Mouse (Mus musculus): ENCODE measurements around the gene Fer1l4.

Gene Fer1l4

GRCm38 (mm10) chr2:156052816-156053215 lies at the start of gene Fer1l4:
Gene Fer1l4 (minus strand): TSS chr2:156052947.
- DNase-seq (ENCODE audit: low read depth, low spot score): no peak

GRCm38 (mm10) chr2:156091926-156092325 lies 39.2 kb upstream of the Fer1l4 start:
- no peak for DNase-seq (ENCODE audit: low read depth, low spot score)

- DNase-seq (ENCODE audit: low read depth, low spot score): no peak
Observed at GRCm38 (mm10) chr2:156089799-156090198, 37.1 kb upstream of the Fer1l4 start.

- DNase-seq (ENCODE audit: low read depth, low spot score): no peak
Observed at GRCm38 (mm10) chr2:156087391-156088110, 34.8 kb upstream of the Fer1l4 start.

- DNase-seq (ENCODE audit: low read depth, low spot score): no peak
Observed at GRCm38 (mm10) chr2:156084541-156084940, 31.8 kb upstream of the Fer1l4 start.

- no peak for DNase-seq (ENCODE audit: low read depth, low spot score)
Observed at GRCm38 (mm10) chr2:156080391-156080790, 27.6 kb upstream of the Fer1l4 start.

- DNase-seq (ENCODE audit: low read depth, low spot score): no peak
Observed at GRCm38 (mm10) chr2:156079674-156080073, 26.9 kb upstream of the Fer1l4 start.

GRCm38 (mm10) chr2:156079183-156079560 lies 26.4 kb upstream of the Fer1l4 start:
- DNase-seq (ENCODE audit: low read depth, low spot score): no peak

- DNase-seq (ENCODE audit: low read depth, low spot score): no peak
Observed at GRCm38 (mm10) chr2:156078421-156079182, 25.9 kb upstream of the Fer1l4 start.

- no peak for DNase-seq (ENCODE audit: low read depth, low spot score)
Observed at GRCm38 (mm10) chr2:156077461-156077860, 24.7 kb upstream of the Fer1l4 start.

- no peak for DNase-seq (ENCODE audit: low read depth, low spot score)
Observed at GRCm38 (mm10) chr2:156073725-156074124, 21.0 kb upstream of the Fer1l4 start.

- no peak for DNase-seq (ENCODE audit: low read depth, low spot score)
Observed at GRCm38 (mm10) chr2:156071236-156071635, 18.5 kb upstream of the Fer1l4 start.

GRCm38 (mm10) chr2:156067916-156068315 lies 15.2 kb upstream of the Fer1l4 start:
- no peak for DNase-seq (ENCODE audit: low read depth, low spot score)

GRCm38 (mm10) chr2:156066126-156066525 lies 13.4 kb upstream of the Fer1l4 start:
- DNase-seq (ENCODE audit: low read depth, low spot score): no peak

- DNase-seq (ENCODE audit: low read depth, low spot score): peak; percentile 56
Observed at GRCm38 (mm10) chr2:156065099-156066041, 12.6 kb upstream of the Fer1l4 start, which contains the start of gene Spag4. Gene Spag4 (plus strand): TSS chr2:156065175.

- no peak for DNase-seq (ENCODE audit: low read depth, low spot score)
Observed at GRCm38 (mm10) chr2:156047929-156048328, 4.8 kb downstream of the Fer1l4 start.

GRCm38 (mm10) chr2:156042903-156043302 lies 9.8 kb downstream of the Fer1l4 start:
- DNase-seq (ENCODE audit: low read depth, low spot score): no peak

GRCm38 (mm10) chr2:156039390-156039789 lies 13.4 kb downstream of the Fer1l4 start:
- DNase-seq (ENCODE audit: low read depth, low spot score): no peak

- no peak for DNase-seq (ENCODE audit: low read depth, low spot score)
Observed at GRCm38 (mm10) chr2:156025482-156025881, 27.3 kb downstream of the Fer1l4 start.

- DNase-seq (ENCODE audit: low read depth, low spot score): no peak
Observed at GRCm38 (mm10) chr2:156021765-156022164, 31.0 kb downstream of the Fer1l4 start.

- no peak for DNase-seq (ENCODE audit: low read depth, low spot score)
Observed at GRCm38 (mm10) chr2:156021219-156021618, 31.5 kb downstream of the Fer1l4 start.

- DNase-seq (ENCODE audit: low read depth, low spot score): no peak
Observed at GRCm38 (mm10) chr2:156018106-156018505, 34.6 kb downstream of the Fer1l4 start.

Measured in c-Kit-negative CD71-positive TER-119-positive erythroid progenitor cells, embryonic 14.5 days (primary cell).